Mouse (Mus musculus) urinary bladder, postnatal 4 days (tissue): Measurements from ENCODE around the gene Grin2d.
A peak's percentile ranks its signal among the peaks of the same experiment; 100 is the strongest.

Experiments
- DNase-seq, 2 experiments: peaks; one replicate each; pipeline ENCODE4 v3.0.0; 2021 to 2022; ENCODE audit warnings: low spot score in 2 of 2

Grin2d gene

DNA sequence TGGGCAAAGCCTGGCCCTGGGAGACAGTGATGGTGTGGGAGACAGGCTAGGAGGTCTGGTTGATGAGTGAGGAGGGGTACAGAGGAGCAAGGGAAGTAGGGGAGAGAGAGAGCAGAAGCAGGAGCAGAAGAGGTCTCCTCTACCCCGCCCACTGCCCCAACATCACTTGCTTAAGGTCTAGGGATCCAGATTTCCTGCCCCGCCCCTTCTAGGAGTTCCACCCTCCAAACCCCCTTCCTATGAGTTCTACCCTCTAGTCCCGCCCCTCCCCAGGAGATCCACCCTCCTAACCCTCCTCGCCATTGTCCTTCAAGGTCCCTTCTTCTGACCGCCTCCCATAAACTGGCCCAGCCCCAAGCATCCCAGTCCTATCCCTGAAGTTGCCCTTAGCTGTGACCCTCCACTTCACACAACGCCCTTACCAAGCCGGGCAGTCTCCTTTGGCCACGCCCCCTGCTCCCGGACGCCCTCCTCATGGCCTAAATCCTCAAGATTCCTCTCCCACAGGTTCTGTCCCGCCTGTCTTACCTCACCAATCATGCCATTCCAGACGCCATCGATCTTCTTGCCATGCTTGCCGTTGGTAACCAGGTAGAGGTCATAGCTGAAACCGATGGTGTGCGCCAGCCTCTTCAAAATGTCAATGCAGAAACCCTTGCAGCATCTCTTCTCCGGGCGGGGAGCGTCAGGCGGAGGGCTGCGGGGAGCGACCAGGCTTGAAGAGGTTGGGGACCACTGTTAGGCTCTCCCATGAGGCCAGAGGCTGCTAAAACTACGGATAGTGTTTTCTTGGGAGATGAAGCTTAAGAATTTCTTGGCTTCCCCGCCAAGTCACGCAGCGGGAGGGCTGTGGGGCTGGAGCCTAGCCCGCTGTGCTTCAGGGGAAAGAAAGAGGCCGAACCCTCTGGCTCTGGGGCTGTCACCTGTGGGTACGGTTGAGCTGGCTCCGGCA, 21.0 kb downstream of the Grin2d start:
- DNase-seq: no peak

DNA sequence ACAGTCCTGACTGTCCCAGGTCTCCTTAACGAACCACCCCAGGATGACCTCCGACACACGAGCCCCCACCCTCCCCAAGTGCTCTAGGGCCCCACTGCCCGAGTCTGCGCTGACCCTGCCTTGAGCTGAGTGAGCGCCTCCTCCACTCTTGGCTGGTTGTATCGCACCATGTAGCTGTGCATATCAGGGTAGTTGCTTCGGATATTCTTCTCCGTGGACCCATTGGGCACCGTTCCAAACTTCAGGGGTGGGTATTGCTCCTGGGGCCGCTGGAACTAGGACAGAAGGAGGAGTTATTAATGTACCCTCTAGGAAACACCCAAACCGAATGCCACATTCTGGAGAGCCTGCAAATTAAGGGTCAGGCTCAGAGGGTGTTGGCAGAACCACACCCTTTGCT, 25.1 kb downstream of the Grin2d start:
- no peak for DNase-seq

DNA sequence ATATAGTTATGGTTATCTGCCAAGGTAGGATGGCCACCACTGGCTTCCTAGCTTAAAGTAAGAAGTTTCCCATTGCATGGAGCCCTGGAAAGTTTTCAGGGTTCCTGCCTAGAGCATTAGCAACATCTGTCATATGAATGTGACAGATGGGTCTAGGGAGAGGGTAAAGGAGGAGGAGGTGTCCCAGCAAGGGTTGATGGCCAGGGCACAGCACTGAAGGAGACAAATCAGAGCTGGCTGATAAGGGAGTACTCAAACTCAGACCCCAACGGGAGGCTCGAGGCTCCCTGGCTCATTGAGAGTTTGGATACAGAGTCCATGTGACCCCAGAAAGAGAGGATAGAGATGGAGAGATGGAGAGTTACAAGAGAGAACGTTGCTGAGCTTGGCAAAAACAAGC, 27.5 kb downstream of the Grin2d start:
- DNase-seq: no peak

DNA sequence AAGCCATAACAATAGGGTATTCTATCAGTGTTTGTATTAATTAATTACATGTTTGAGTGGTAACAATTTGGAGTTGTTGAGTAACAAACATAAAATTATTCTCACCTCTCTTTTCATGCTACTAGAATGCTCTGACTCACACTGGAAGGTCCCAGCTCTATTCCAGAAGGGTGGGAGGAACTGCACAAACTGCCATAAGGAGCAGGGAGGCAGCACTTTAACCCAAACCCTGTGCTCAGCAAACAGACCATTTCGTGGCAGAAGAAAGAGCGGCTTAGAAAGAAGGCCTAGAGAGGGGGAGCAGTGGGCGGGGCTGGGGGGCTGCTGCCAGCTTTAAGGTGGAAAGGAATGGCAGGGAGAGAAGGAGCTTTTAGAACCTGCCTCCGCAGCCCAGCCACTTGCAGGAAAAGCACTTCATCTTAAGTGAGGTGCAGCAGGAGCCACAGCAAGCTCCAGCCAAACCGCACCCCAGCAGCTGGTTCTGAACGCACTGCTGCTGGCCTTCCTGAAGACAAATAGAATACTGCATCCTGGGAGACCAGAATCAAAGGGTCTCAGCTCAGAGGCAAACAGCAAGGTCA, 29.6 kb downstream of the Grin2d start:
- DNase-seq: no peak

- DNase-seq: no peak
Observed at GRCm38 (mm10) chr7:45842950-45843744, 35.0 kb downstream of the Grin2d start.

DNA sequence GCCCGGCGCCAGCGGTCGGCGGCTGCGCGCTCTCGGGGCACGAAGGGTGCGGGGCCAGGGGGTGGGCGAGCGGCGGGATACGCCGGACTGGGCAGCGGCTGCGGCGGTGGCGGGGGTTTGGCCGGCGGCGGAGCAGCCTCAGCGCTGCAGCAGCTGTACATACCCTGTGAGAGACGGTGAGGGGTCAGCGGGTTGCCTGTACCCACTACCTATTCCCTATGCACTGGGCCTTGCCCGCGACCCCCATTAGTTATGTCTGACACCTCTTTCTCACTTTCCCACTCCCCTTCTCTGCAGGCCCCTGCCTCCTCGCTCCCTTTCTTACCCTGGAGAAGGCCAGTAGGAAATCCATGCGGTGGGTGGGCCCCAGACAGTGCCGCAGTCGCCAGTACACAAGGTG, 44.3 kb downstream of the Grin2d start:
- DNase-seq: no peak

DNA sequence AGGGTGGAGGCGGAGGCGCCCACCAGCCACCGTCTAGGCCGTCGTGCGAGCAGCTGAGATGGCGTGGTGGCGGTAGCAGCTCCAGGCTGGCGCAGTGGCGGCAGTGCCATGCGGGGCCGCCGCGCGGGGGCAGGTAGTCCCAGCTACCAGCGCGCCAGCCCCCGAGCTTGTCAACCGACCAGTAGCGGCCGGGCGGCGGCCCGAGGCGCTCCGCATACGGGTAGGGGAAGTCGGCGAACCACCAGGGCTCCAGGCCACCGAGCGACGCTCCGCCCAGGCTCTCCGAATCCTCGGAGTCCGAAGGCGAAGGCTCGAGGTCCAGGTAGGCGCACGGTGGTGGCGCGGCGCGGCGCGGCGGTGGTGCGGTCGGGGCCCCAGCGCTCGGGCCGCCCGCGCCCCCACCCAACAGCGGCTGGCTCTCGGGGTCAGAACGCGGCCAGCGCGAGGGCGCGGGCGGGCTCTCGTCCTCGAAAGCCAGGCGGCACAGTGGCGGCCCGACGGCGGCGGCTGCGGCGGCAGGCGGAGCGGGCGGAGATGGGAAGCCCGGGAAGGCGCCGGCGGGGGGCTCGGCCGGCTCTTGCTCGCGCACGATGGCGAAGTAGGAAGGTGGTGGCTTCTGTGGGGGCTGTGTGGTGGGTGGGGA, 44.9 kb downstream of the Grin2d start:
- DNase-seq: no peak

GRCm38 (mm10) chr7:45832428-45832827, 45.8 kb downstream of the Grin2d start:
- DNase-seq: no peak

GRCm38 (mm10) chr7:45831128-45831525, 47.1 kb downstream of the Grin2d start:
- DNase-seq: no peak

DNA sequence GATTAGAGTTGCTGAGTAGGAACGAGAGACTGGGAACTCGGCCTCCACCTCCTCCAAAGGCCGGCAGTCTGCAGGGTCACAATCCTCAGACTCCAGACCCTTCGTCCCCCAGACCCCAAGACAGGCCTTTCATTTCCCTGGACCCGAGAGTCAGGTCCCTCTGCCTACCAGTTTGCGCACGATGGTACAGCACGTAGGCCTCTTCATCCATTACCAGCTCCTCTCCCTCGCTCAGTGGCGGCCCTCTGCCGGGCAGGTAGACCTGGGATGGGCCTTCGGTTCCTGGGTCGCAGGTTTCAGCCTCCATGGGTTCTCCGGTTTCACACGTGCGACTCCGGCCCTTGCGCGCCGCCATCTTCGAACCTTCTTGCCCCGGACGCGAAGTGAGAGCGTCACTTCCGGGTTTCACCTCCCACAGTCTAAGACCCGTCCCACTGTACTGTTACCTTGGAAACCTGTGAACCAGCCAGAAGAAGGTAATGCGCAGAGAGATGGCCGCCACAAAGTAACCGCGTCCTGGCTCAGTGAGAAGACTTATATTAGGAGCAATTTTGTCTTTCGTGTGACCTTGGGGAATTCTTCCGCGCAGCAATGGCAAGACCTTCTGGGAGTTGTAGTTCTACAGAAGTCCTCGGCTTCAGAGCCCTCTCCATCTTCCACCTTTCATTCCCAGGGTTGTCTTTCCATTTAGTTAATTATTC, 47.6 kb downstream of the Grin2d start, which contains the start of gene Grwd1:
Gene Grwd1, minus strand, starts transcription at position 518 of the 701 bp plus-strand sequence.
- DNase-seq: peak; percentile 77 to 80

- DNase-seq: no peak
Observed at GRCm38 (mm10) chr7:45826631-45827030, 51.5 kb downstream of the Grin2d start.

GRCm38 (mm10) chr7:45824598-45824997, 53.6 kb downstream of the Grin2d start, which contains the start of gene Kcnj14:
Kcnj14 (minus strand) TSS chr7:45824782.
- DNase-seq: no peak

GRCm38 (mm10) chr7:45820913-45821312, 57.3 kb downstream of the Grin2d start:
- no peak for DNase-seq

GRCm38 (mm10) chr7:45819843-45820242, 58.3 kb downstream of the Grin2d start:
- DNase-seq: no peak

DNA sequence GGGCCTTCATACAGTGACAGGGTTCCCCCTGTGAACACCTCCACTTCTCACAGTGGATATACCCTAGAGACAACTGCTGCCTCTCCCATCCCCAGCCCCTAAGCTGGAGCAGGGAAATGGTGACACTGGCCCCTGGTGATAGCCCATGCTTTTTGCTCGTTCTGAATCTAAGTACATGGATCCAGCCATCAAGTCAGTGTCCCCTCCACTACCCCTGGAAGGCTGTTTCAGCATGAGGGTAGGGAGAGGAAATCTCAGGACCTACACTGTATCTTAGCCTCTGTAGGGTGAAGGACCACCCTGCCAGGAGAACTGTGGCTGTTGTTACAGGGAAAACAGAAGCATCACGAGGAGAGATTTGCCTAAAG, 62.2 kb downstream of the Grin2d start:
- DNase-seq: no peak

- no peak for DNase-seq
Observed at GRCm38 (mm10) chr7:45815323-45815983, 62.7 kb downstream of the Grin2d start.

GRCm38 (mm10) chr7:45814841-45815240, 63.3 kb downstream of the Grin2d start:
- DNase-seq: no peak

DNA sequence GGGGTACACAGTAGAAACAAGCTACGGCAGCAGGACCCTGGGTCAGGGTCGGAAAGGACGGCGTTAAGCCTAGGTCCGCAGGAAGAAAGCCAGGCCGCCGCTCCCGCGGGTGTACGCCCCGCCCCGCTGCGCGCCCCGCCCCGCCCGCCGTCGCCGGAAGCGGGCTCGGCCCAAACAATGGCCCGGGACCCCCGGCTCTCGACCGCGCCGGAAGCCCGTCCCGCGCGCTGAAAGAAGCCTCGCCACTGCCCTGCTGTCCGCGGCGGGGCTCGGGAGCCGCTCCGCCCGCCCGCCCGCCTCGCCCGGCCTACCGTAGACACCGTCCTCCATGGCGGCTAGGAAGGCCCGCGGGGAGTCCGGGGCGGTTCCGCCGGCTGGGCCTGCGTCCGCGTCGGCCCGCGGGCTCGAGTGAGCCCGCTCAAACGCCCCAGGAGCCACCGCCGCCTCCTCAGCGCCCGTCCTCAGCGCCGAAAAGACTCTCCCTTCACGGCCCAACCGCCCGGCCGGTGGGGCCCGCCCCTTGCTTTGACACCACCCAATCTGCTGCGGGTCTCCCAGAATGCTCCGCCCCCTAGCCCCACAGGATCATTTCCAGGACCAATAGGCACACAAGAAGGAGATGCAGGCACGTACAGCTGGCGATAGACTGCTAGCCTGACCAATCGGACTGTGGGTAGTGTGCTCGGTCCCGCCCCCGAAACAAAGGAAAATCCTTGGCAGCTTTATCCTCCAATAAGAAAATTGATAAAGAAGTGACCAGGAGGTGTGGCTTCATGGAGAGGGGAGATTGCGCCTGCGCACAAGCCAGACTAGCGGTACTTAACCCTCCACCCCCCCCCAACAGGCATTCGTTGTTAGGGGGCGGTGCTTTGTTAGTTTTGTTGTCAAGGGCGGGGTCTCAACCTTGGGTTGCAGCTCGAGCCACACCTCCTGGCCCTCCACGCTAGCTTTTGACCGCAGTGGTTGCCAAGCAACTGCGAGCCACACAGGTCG, 64.1 kb downstream of the Grin2d start, which contains the start of gene Cyth2:
Gene Cyth2, minus strand, starts transcription at position 795 of the 993 bp plus-strand sequence.
- DNase-seq: peak; percentile 97 to 99

DNA sequence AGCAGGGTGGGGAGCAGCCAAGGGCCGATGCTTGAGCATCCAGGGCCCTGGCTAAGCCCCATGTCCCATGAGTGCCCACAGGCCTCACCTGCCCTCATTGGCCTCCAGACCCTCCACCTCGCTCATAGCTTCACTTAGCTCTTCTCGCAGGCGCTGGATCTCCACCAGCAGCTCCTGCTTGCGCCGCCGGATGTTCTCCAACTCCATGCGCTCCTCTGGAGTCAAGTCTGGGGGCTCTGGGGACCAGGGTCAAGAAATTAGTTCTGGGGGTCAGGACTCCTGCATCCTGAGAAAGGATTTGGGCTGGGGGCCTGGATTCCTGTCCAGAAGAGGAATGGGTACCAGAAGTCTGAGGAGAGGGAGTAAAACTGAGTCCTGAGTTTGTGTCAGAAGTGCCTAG, 65.3 kb downstream of the Grin2d start:
- DNase-seq: no peak
